Mouse (Mus musculus) left cerebral cortex, postnatal 4 days (tissue): ENCODE measurements around the gene Ptprn2. TPM values are rescaled to one million over a fixed set of nuclear protein-coding genes. Genes with fewer than 3 reads are reported as not detected.

Experiments used
- DNase-seq: peaks from one replicate; pipeline ENCODE4 v3.0.0-alpha.2; 2022
- intact Hi-C: fragments of 180-260 bp; cut with DNase I; formaldehyde crosslinking; loops from one replicate; pipeline ENCODE4 v1.15.1; 2025
- total RNA-seq, 2 experiments: library from RNA; stranded (reverse); gene quantifications; 2 replicates each; pipeline ENCODE4 v1.2.3; 2021

Ptprn2 gene
- total RNA-seq, 2 experiments from 2014 or later, result 172 to 180 TPM

- DNase-seq, result peak; percentile 24
- intact Hi-C loops, result no loop called here
Observed at GRCm38 (mm10) chr12:116625391-116626281, 140.1 kb downstream of the Ptprn2 start.

- DNase-seq, result no peak
- intact Hi-C loops, result no loop called here
Observed at GRCm38 (mm10) chr12:116628992-116629391, 143.5 kb downstream of the Ptprn2 start.

GRCm38 (mm10) chr12:116637498-116637897 lies 152.0 kb downstream of the Ptprn2 start:
- intact Hi-C loops, result no loop called here
- no peak for DNase-seq

GRCm38 (mm10) chr12:116640871-116641270 lies 155.4 kb downstream of the Ptprn2 start:
- intact Hi-C loops, result loop anchor here (5.0 kb wide), 1 partner anchor 711 kb away; no protein-coding TSS in a partner anchor
- no peak for DNase-seq

- no peak for DNase-seq
Observed at GRCm38 (mm10) chr12:116641339-116642190, 156.0 kb downstream of the Ptprn2 start.

GRCm38 (mm10) chr12:116642191-116642549 lies 156.7 kb downstream of the Ptprn2 start:
- intact Hi-C loops, result loop anchor here (5.0 kb wide), 1 partner anchor 710 kb away; no protein-coding TSS in a partner anchor
- no peak for DNase-seq

More at GRCm38 (mm10) chr12:116641339-116642190, 156.0 kb downstream of the Ptprn2 start:
- intact Hi-C loops, result loop anchor here (5.0 kb wide), 1 partner anchor 711 kb away; no protein-coding TSS in a partner anchor

- DNase-seq, result no peak
- intact Hi-C loops, result no loop called here
Observed at GRCm38 (mm10) chr12:116646771-116647170, 161.3 kb downstream of the Ptprn2 start.

GRCm38 (mm10) chr12:116648584-116649206 lies 163.2 kb downstream of the Ptprn2 start:
- intact Hi-C loops, result no loop called here
- peak; percentile 42 for DNase-seq

GRCm38 (mm10) chr12:116653684-116654083 lies 168.2 kb downstream of the Ptprn2 start:
- intact Hi-C loops, result no loop called here
- no peak for DNase-seq

GRCm38 (mm10) chr12:116660076-116660475 lies 174.6 kb downstream of the Ptprn2 start:
- intact Hi-C loops, result no loop called here
- DNase-seq, result no peak

GRCm38 (mm10) chr12:116661018-116661417 lies 175.5 kb downstream of the Ptprn2 start:
- DNase-seq, result no peak
- intact Hi-C loops, result no loop called here

GRCm38 (mm10) chr12:116677701-116678100 lies 192.2 kb downstream of the Ptprn2 start:
- no peak for DNase-seq
- intact Hi-C loops, result no loop called here

GRCm38 (mm10) chr12:116689832-116690231 lies 204.3 kb downstream of the Ptprn2 start:
- intact Hi-C loops, result no loop called here
- no peak for DNase-seq

- DNase-seq, result no peak
- intact Hi-C loops, result no loop called here
Observed at GRCm38 (mm10) chr12:116709535-116709934, 224.0 kb downstream of the Ptprn2 start.

- intact Hi-C loops, result no loop called here
- DNase-seq, result no peak
Observed at GRCm38 (mm10) chr12:116710716-116711115, 225.2 kb downstream of the Ptprn2 start.

GRCm38 (mm10) chr12:116711133-116711532 lies 225.6 kb downstream of the Ptprn2 start:
- DNase-seq, result no peak
- intact Hi-C loops, result no loop called here

- DNase-seq, result no peak
- intact Hi-C loops, result no loop called here
Observed at GRCm38 (mm10) chr12:116713096-116713495, 227.6 kb downstream of the Ptprn2 start.

GRCm38 (mm10) chr12:116721062-116721461 lies 235.5 kb downstream of the Ptprn2 start:
- intact Hi-C loops, result no loop called here
- no peak for DNase-seq

- intact Hi-C loops, result no loop called here
- DNase-seq, result no peak
Observed at GRCm38 (mm10) chr12:116740141-116740540, 254.6 kb downstream of the Ptprn2 start.

- DNase-seq, result no peak
- intact Hi-C loops, result no loop called here
Observed at GRCm38 (mm10) chr12:116741300-116741699, 255.8 kb downstream of the Ptprn2 start.

GRCm38 (mm10) chr12:116746401-116746800 lies 260.9 kb downstream of the Ptprn2 start:
- intact Hi-C loops, result no loop called here
- DNase-seq, result no peak
